13 mouse cellular contexts compared by ENCODE assay signal in genomic region chr5:103719131-103719530, GRCm38 (mm10).
"Had no signal": no experiment of that assay in that cellular context is flagged by ENCODE, and none has a peak within 500 bp of the region (broad histone marks: within the 10 kb centered on the region; RNA-seq: fewer than 3 reads in every experiment).

No protein-coding gene starts in this region.

- H3K4me1 ChIP-seq: limb, embryonic 15.5 days; stomach, embryonic 15.5 days had no signal

- H3K36me3 ChIP-seq: kidney, embryonic 15.5 days; limb, embryonic 15.5 days; midbrain, embryonic 12.5 days; neural tube, embryonic 13.5 days; stomach, embryonic 15.5 days had no signal

- DNase-seq: kidney, adult 18-20 months; kidney, postnatal 25 days; lung, adult 18-20 months; right cerebral cortex, postnatal 4 days; spleen, adult 18-20 months; thymus, postnatal 14 days had no signal

- H3K27me3 ChIP-seq: limb, embryonic 15.5 days; megakaryocyte, embryonic 14.5 days; stomach, embryonic 15.5 days had no signal

- H3K27ac ChIP-seq: kidney, embryonic 15.5 days; limb, embryonic 15.5 days; liver, embryonic 14.5 days; midbrain, embryonic 12.5 days; neural tube, embryonic 13.5 days; stomach, embryonic 15.5 days had no signal

- H3K4me3 ChIP-seq: kidney, embryonic 15.5 days; limb, embryonic 15.5 days; megakaryocyte, embryonic 14.5 days; midbrain, embryonic 12.5 days; neural tube, embryonic 13.5 days; stomach, embryonic 15.5 days had no signal

- H3K9me3 ChIP-seq: kidney, embryonic 15.5 days; limb, embryonic 15.5 days; megakaryocyte, embryonic 14.5 days; midbrain, embryonic 12.5 days; neural tube, embryonic 13.5 days; stomach, embryonic 15.5 days had no signal

- H3K9ac ChIP-seq: kidney, embryonic 15.5 days; limb, embryonic 15.5 days; liver, embryonic 14.5 days; midbrain, embryonic 12.5 days; neural tube, embryonic 13.5 days; stomach, embryonic 15.5 days had no signal
